Mouse (Mus musculus) kidney, embryonic 16.5 days (tissue): ENCODE measurements around the gene Slc52a3. TPM values are rescaled to one million over a fixed set of nuclear protein-coding genes. Genes with fewer than 3 reads are reported as not detected.

Experiments
- ATAC-seq: fragments of 200-750 bp; cut with Nextera tagmentation; 2 replicates; pipeline ENCODE4 v1.8.0; 2017; ENCODE audit warnings: moderate TSS enrichment; ENCODE audit not compliant: low FRiP score, low TSS enrichment
- H3K27ac ChIP-seq: fragments of 300-500 bp; sonication (generic); 2 replicates; pipeline ENCODE4 v1.5.1; 2014; ENCODE audit warnings: low read length
- H3K27me3 ChIP-seq: fragments of 300-500 bp; sonication (generic); 2 replicates; pipeline ENCODE4 v1.6.1; 2014; ENCODE audit warnings: low read length, control low read depth, mixed read lengths; ENCODE audit not compliant: insufficient read depth
- H3K36me3 ChIP-seq: fragments of 300-500 bp; sonication (generic); 2 replicates; pipeline ENCODE4 v1.6.1; 2014; ENCODE audit warnings: low read length, control low read depth, mixed read lengths; ENCODE audit not compliant: insufficient read depth
- H3K4me1 ChIP-seq: fragments of 300-500 bp; sonication (generic); 2 replicates; pipeline ENCODE4 v1.6.1; 2014; ENCODE audit warnings: low read length, control low read depth, mixed read lengths; ENCODE audit not compliant: insufficient read depth
- H3K4me2 ChIP-seq: fragments of 300-500 bp; sonication (generic); replicated peaks from 2 replicates; pipeline ENCODE4 v1.6.1; 2014; ENCODE audit warnings: low read depth, low read length
- H3K4me3 ChIP-seq: fragments of 300-500 bp; sonication (generic); 2 replicates; pipeline ENCODE4 v1.5.1; 2014; ENCODE audit warnings: mild to moderate bottlenecking, low read length
- H3K9ac ChIP-seq: fragments of 300-500 bp; sonication (generic); replicated peaks from 2 replicates; pipeline ENCODE4 v1.6.1; 2014; ENCODE audit warnings: low read length
- H3K9me3 ChIP-seq: fragments of 300-500 bp; sonication (generic); 2 replicates; pipeline ENCODE4 v1.6.1; 2016; ENCODE audit warnings: low read length, control low read depth
- WGBS: fragments of 180-500 bp; shearing (Covaris S2); extraction: QIAGEN DNeasy Blood & Tissue Kit; methylation state at CpG from one replicate; pipeline ENCODE4 v1.1.7; 2014; 5-methylcytosine and 5-hydroxymethylcytosine counted together
- polyA plus RNA-seq: library from polyadenylated mRNA; unstranded; fragments of >200 nt; fragmentation: Nextera tagmentation; extraction: Ambion mirVana; gene quantifications from 2 replicates; pipeline ENCODE4 v1.2.1, GENCODE M21; 2015

The Slc52a3 gene
- polyA plus RNA-seq, 1 experiment from 2014 or later = 28.2 TPM

GRCm38 (mm10) chr2:151972880-151973594 lies 23.3 kb upstream of the Slc52a3 start:
- H3K27me3 ChIP-seq = no peaks in the 10 kb centered on the region
- 19% methylated on average over 23 of the region's 23 CpGs for WGBS
- H3K9me3 ChIP-seq = no peaks in the 10 kb centered on the region
- peak overlapping the region; percentile 40 for H3K4me3 ChIP-seq
- H3K27ac ChIP-seq = peak overlapping the region; percentile 69
- peaks cover 16% of the 10 kb centered on the region for H3K36me3 ChIP-seq
- no peak for ATAC-seq
- H3K9ac ChIP-seq = peak overlapping the region; percentile 63
- H3K4me2 ChIP-seq = peak overlapping the region; percentile 63
- H3K4me1 ChIP-seq = peaks cover 72% of the 10 kb centered on the region

- Histone ChIP-seq H3K9ac (peak overlapping the region; percentile 63), H3K27me3 (no peaks in the 10 kb centered on the region), H3K4me1 (peaks cover 75% of the 10 kb centered on the region), H3K4me2 (peak overlapping the region; percentile 63), H3K9me3 (no peaks in the 10 kb centered on the region), H3K36me3 (peaks cover 16% of the 10 kb centered on the region), H3K4me3 (peak overlapping the region; percentile 40), H3K27ac (peak overlapping the region; percentile 69)
- no peak for ATAC-seq
- 9% methylated on average over 36 of the region's 36 CpGs for whole genome bisulfite sequencing
These were observed 22.4 kb upstream of the Slc52a3 start for GRCm38 (mm10) chr2:151973595-151974562.

DNA sequence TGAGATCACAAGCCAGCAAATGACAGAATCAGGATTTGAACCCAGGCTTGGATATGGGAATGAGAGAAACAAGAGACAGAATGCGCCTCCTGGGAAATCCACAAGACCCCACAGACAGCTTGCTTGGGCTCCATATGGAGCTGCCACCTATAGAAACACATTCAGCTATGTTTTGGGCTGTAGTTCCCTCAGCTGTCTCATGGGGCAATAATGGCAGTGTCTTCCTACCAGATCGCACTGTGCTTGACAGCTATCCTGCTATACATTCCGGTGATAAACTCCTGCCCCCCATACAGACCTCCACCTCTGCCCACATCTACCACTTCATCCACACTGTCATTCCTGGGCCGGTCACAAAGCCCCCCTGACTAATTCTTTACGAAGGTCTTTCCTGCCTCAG lies 21.0 kb upstream of the Slc52a3 start:
- Histone ChIP-seq H3K9me3 (no peaks in the 10 kb centered on the region), H3K27ac (peak overlapping the region; percentile 64), H3K4me1 (peaks cover 78% of the 10 kb centered on the region), H3K4me2 (no peak overlapping the region), H3K27me3 (no peaks in the 10 kb centered on the region), H3K4me3 (no peak overlapping the region), H3K9ac (no peak overlapping the region), H3K36me3 (peaks cover 6% of the 10 kb centered on the region)
- no peak for ATAC-seq
- WGBS = 86% methylated on average over 5 of the region's 5 CpGs

DNA sequence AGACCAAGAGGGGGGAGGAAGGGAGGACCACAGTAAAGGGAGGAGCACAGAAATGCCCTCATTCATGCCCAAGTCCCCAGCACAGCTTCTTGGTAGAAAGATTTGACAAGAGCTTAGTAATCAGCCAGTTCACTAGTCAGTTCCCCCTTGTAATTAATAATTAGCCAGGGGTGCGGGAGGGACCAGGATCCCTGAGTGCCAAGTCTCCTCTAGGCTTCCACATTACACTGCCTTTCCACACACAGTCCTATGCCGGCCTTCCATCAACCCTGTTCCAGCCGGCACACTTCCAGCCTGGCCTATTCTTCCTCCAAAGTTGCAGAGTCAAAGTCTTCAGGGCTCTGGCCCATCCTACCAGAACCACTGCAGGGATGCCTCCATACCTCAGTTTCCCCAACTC lies 20.2 kb upstream of the Slc52a3 start:
- WGBS = 63% methylated on average over 3 of the region's 3 CpGs
- Histone ChIP-seq H3K9ac (no peak overlapping the region), H3K4me2 (no peak overlapping the region), H3K4me3 (no peak overlapping the region), H3K4me1 (peaks cover 76% of the 10 kb centered on the region), H3K27ac (peak overlapping the region; percentile 64), H3K36me3 (0 out of 2 replicates have a peak, but pooled peaks cover 3% of the 10 kb centered on the region), H3K9me3 (no peaks in the 10 kb centered on the region), H3K27me3 (no peaks in the 10 kb centered on the region)
- ATAC-seq = peak; percentile 53

DNA sequence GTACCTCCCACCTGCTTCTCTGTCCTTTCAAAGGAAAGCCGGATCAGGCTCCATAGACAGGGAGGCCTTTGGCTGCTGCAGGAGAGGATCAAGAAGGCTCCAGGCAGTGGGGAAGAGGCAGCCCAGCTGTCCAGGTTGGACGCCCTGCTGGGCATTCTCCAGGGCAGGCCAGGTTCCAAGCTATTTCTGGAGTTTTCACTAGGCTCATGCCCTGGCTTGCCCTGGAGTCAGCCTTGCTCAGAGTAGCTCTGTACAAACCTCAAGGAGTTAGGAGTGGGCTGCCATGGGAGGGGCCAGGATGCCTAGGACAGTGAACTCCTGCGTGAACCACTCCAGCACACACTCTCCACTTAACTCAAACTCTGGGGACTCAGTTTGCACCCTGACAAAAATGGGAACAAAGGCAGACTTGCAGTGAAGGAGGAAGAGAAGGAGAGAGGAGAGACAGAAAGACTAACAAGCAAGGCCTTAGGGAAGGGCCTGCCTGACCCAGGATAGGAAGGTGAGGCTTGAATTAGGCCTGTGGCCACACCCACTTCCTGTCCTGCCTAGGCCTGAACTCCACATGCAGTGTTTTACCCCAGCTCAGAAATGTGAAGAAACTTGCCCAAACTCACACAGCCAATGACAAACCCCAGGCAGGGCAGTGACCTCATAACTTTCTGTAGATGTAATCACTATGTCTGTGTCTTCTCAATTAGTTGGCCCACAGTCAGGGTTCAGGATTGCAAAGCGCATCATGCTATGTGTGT lies 18.4 kb upstream of the Slc52a3 start:
- WGBS = 67% methylated on average over 4 of the region's 4 CpGs
- Histone ChIP-seq H3K27ac (peak overlapping the region; percentile 3; the same call in 1 of the 2 replicates), H3K4me1 (peaks cover 63% of the 10 kb centered on the region)

DNA sequence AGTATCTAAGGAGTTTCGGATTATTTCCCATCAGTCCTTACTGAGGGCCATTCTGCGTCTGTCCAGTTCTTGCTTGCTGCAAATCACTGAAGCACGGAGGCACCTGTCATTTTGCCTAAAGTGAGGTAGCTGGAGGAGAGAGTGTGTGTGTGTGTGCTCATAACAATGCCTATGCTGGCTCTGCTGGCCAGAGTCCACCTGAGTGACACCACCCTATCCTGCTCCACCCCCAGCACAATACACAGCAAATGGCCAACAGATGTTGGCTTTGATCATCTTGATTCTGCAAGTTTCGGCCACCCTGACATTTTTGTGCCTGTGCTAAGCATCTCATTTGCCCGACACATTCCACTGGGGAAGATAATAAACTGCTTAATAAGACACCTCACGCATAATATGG lies 17.8 kb upstream of the Slc52a3 start:
- H3K36me3 ChIP-seq = 0 out of 2 replicates have a peak, but pooled peaks cover 3% of the 10 kb centered on the region
- no peaks in the 10 kb centered on the region for H3K27me3 ChIP-seq
- H3K9me3 ChIP-seq = no peaks in the 10 kb centered on the region
- H3K27ac ChIP-seq = 0 out of 2 replicates have a peak overlapping the region, but pooled peaks have one; percentile 3
- peak overlapping the region; percentile 86; the same call in 1 of the 2 replicates for H3K4me3 ChIP-seq
- H3K9ac ChIP-seq = no peak overlapping the region; the same call in 1 of the 2 replicates
- H3K4me2 ChIP-seq = peak overlapping the region; percentile 75
- peaks cover 57% of the 10 kb centered on the region for H3K4me1 ChIP-seq
- WGBS = 61% methylated on average over 6 of the region's 6 CpGs
- no peak for ATAC-seq

More for the DNA sequence above, 18.4 kb upstream of the Slc52a3 start:
- Histone ChIP-seq H3K4me2 (peak overlapping the region; percentile 7; the same call in 1 of the 2 replicates), H3K9me3 (no peaks in the 10 kb centered on the region), H3K36me3 (0 out of 2 replicates have a peak, but pooled peaks cover 3% of the 10 kb centered on the region), H3K4me3 (no peak overlapping the region), H3K27me3 (no peaks in the 10 kb centered on the region), H3K9ac (peak overlapping the region; percentile 20)
- no peak for ATAC-seq

DNA sequence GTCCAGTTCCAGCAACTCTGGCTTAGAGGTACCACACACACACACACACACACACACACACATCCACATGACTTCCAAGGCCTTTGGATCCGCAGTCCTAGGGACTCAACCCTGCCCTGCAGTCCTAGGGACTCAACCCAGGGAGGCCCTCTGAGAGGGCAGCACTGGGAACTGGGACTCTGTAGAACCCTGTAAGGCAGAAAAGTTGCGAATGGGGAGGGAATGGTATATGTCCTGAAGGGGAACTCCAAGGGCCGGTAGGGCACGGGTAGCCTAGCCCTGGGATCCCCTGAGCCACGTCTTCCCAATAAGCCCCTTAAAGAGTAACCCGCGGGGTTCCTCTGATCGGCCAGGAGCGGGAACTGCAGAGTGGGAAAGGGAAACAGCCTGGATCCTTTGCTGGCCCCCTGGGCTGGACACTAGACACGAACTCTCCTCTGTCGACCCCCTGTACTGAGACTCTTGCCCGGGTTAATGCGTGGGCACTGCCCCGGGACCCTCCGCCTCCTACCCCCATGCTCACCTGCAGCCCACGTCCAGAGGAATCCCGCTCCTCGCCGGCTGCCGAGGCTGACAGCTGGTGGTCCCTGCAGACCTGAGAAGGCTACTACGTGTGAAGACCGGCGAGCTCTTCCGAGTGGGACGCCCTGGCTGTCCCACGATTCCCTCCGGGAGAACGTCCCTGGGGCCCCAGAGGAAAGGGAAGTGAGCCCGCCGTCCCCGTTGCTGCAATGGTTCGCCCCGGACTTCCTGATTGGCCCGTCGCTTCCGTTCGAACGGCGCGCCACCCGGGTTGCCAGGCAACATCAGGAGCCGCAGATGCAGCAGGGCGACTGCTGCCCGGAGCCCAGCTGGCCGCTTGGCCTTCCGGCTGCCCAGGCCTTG lies 16.6 kb upstream of the Slc52a3 start, which contains the start of gene Fam110a:
TSS of gene Fam110a (minus strand) at position 750 of the 885 bp plus-strand sequence.
- no peaks in the 10 kb centered on the region for H3K9me3 ChIP-seq
- peak within 1 kb of the TSS; percentile 86 for H3K4me3 ChIP-seq
- no peaks in the 10 kb centered on the region for H3K27me3 ChIP-seq
- peak; percentile 82 for ATAC-seq
- H3K4me2 ChIP-seq = peak within 1 kb of the TSS; percentile 75
- peak within 1 kb of the TSS; percentile 88 for H3K9ac ChIP-seq
- 0% methylated on average over 46 of the region's 46 CpGs for WGBS
- peaks cover 44% of the 10 kb centered on the region for H3K4me1 ChIP-seq
- H3K36me3 ChIP-seq = 0 out of 2 replicates have a peak, but pooled peaks cover 3% of the 10 kb centered on the region
- peak within 1 kb of the TSS; percentile 73 for H3K27ac ChIP-seq

- H3K9me3 ChIP-seq = no peaks in the 10 kb centered on the region
- peak overlapping the region; percentile 86 for H3K4me3 ChIP-seq
- peak overlapping the region; percentile 75 for H3K4me2 ChIP-seq
- H3K4me1 ChIP-seq = peaks cover 45% of the 10 kb centered on the region
- H3K27ac ChIP-seq = peak overlapping the region; percentile 73; the same call in 1 of the 2 replicates
- no peak; the same call in 1 of the 2 replicates for ATAC-seq
- H3K36me3 ChIP-seq = 0 out of 2 replicates have a peak, but pooled peaks cover 3% of the 10 kb centered on the region
- no peaks in the 10 kb centered on the region for H3K27me3 ChIP-seq
- 43% methylated on average over 3 of the region's 3 CpGs for WGBS
- peak overlapping the region; percentile 88 for H3K9ac ChIP-seq
These were observed 16.0 kb upstream of the Slc52a3 start for GRCm38 (mm10) chr2:151980355-151980693.
